Mouse (Mus musculus) limb, embryonic 14.5 days (tissue): ENCODE data around the gene Sardh. TPM values are rescaled to one million over a fixed set of nuclear protein-coding genes. Genes with fewer than 3 reads are reported as not detected.

Experiments
- ATAC-seq: fragments of 200-750 bp; cut with Nextera tagmentation; 2 replicates; pipeline ENCODE4 v1.8.0; 2017; ENCODE audit warnings: low read depth, moderate number of reproducible peaks, moderate TSS enrichment; ENCODE audit not compliant: low FRiP score
- DNase-seq: peaks from one replicate; pipeline ENCODE4 v3.0.0-alpha.2; 2015; ENCODE audit warnings: low spot score
- H3K27ac ChIP-seq: fragments of 300-500 bp; sonication (generic); replicated peaks from 2 replicates; pipeline ENCODE4 v1.5.1; 2014; ENCODE audit warnings: low read depth, mild to moderate bottlenecking, low read length, moderate library complexity, mixed read lengths
- H3K27me3 ChIP-seq: fragments of 300-500 bp; sonication (generic); 2 replicates; pipeline ENCODE4 v1.6.1; 2014; ENCODE audit warnings: low read length, mixed read lengths; ENCODE audit not compliant: control insufficient read depth, insufficient read depth
- H3K36me3 ChIP-seq: fragments of 300-500 bp; sonication (generic); 2 replicates; pipeline ENCODE4 v1.6.1; 2014; ENCODE audit warnings: mild to moderate bottlenecking, low read length, moderate library complexity, mixed read lengths; ENCODE audit not compliant: control insufficient read depth, insufficient read depth
- H3K4me1 ChIP-seq: fragments of 300-500 bp; sonication (generic); 2 replicates; pipeline ENCODE4 v1.6.1; 2014; ENCODE audit warnings: antibody characterized with exemption, low read length, mixed read lengths; ENCODE audit not compliant: control insufficient read depth, insufficient read depth
- H3K4me2 ChIP-seq: fragments of 300-500 bp; sonication (generic); replicated peaks from 2 replicates; pipeline ENCODE4 v1.6.1; 2014; ENCODE audit warnings: low read depth, mild to moderate bottlenecking, low read length, moderate library complexity; ENCODE audit not compliant: severe bottlenecking
- H3K4me3 ChIP-seq: fragments of 300-500 bp; sonication (generic); replicated peaks from 2 replicates; pipeline ENCODE4 v1.5.1; 2014; ENCODE audit warnings: low read length
- H3K9ac ChIP-seq: fragments of 300-500 bp; sonication (generic); 2 replicates; pipeline ENCODE4 v1.6.1; 2014; ENCODE audit warnings: mild to moderate bottlenecking, low read depth, low read length, moderate library complexity; ENCODE audit not compliant: severe bottlenecking
- H3K9me3 ChIP-seq: fragments of 300-500 bp; sonication (generic); 2 replicates; pipeline ENCODE4 v1.6.1; 2016; ENCODE audit warnings: low read length; ENCODE audit not compliant: control insufficient read depth
- POLR2A ChIP-seq: fragments of 200-500 bp; IDR thresholded peaks from 2 replicates; pipeline ENCODE4 v1.8.0; 2012; ENCODE audit warnings: inconsistent platforms, mild to moderate bottlenecking, moderate library complexity, borderline replicate concordance; ENCODE audit not compliant: insufficient read depth, insufficient read length; ENCODE audit errors: extremely low read depth
- WGBS: fragments of 180-500 bp; shearing (Covaris S2); extraction: QIAGEN DNeasy Blood & Tissue Kit; methylation state at CpG from one replicate; pipeline ENCODE4 v1.1.7; 2014; 5-methylcytosine and 5-hydroxymethylcytosine counted together
- polyA plus RNA-seq, 2 experiments: library from polyadenylated mRNA; depleted of rRNA in 1 of 2; stranded (reverse) in 1 of 2; unstranded in 1 of 2; fragments of >200 nt; fragmentation: Nextera tagmentation in 1 of 2; extraction: Ambion mirVana in 1 of 2; gene quantifications; 2 replicates each; pipeline versions ENCODE4 v1.2.1 to v1.2.3; 2012 to 2014

Sardh gene
- polyA plus RNA-seq, 2 experiments = 8.7 to 10.9 TPM

- ATAC-seq = no peak
- no peak for TF ChIP-seq POLR2A
- no peak for DNase-seq
- no peaks in the 10 kb centered on the region; the same call in 1 of the 2 replicates for H3K4me1 ChIP-seq
- 75% methylated on average over 2 of the region's 2 CpGs for WGBS
- no peaks in the 10 kb centered on the region for H3K27me3 ChIP-seq
- no peaks in the 10 kb centered on the region for H3K36me3 ChIP-seq
- no peak overlapping the region for H3K4me3 ChIP-seq
- H3K9ac ChIP-seq = no peak overlapping the region
- H3K9me3 ChIP-seq = no peaks in the 10 kb centered on the region
- H3K4me2 ChIP-seq = no peak overlapping the region
- no peak overlapping the region for H3K27ac ChIP-seq
Observed at GRCm38 (mm10) chr2:27174242-27174641, 73.9 kb downstream of the Sardh start.

GRCm38 (mm10) chr2:27166999-27167398 is 81.1 kb downstream of the Sardh start:
- Histone ChIP-seq H3K4me2 (no peak overlapping the region), H3K27me3 (no peaks in the 10 kb centered on the region), H3K9me3 (no peaks in the 10 kb centered on the region), H3K4me3 (no peak overlapping the region), H3K4me1 (peaks cover 9% of the 10 kb centered on the region), H3K36me3 (no peaks in the 10 kb centered on the region), H3K27ac (no peak overlapping the region), H3K9ac (peak overlapping the region; percentile 16; the same call in 1 of the 2 replicates)
- ATAC-seq (no peak), DNase-seq (no peak)
- 18% methylated on average over 2 of the region's 2 CpGs for WGBS
- TF ChIP-seq POLR2A = no peak

DNA sequence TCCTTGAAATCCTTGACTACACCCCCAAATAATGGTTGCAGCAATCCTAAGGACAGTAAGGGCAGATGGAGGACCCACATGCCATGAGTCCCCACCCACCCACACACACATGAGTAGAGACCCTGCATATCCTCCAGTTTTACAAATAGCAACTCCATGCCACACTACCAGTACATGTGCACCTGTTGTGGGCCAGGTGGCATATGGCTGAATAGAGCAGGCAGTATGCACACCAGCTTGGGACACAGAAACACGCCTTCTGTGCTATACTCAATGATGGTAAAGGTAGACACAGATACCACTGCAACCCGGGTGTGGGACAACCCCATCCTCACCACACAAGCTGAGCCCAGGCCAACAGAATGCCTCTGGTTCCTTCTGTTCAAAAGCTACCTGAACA is 82.1 kb downstream of the Sardh start:
- Histone ChIP-seq H3K9me3 (no peaks in the 10 kb centered on the region), H3K4me2 (no peak overlapping the region), H3K4me1 (peaks cover 9% of the 10 kb centered on the region), H3K27me3 (no peaks in the 10 kb centered on the region), H3K36me3 (no peaks in the 10 kb centered on the region), H3K9ac (no peak overlapping the region), H3K27ac (no peak overlapping the region), H3K4me3 (no peak overlapping the region)
- no peak for TF ChIP-seq POLR2A
- ATAC-seq (no peak), DNase-seq (no peak)
- 82% methylated on average over 2 of the region's 2 CpGs for WGBS

DNA sequence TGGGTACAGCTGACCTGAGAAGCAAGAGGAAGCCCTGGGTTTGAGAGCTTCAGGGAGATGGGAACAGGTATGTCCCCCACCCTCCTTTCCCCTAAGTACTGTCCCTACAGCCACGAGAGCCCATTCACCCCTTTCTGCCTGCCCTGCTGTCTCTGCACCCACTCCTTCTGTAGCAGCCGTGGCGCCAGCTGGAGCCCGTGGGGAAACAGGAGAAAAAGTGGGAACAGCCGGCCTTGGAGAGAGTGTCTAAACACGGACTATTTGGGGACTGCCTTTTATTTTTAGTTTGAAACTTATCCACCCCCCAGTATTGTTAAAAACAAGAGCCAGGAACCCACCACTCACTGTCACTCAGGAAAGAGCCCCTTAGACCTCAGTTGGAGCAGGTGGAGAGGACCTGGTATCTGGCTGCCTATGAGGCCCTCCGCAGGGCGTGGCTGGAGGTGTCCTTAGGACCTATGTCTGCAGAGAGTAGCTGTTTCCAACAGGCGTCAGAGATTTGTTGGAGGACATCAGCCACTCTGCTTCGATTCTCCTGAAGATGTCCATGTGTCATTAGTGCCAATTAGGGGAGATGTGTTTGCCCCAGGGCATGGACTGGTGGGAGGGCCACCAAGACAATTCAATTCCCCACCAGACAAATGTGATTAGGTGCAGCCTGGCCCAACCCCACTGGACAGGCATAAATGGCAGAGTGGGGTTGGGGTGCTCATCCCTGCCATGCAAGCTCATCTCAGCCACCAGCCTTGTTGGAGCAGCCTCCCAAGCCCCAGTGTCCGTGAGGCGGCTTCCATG is 83.1 kb downstream of the Sardh start, which contains the start of gene Dbh:
Dbh (plus strand) TSS at position 438 of the 795 bp plus-strand sequence.
- H3K27me3 ChIP-seq = no peaks in the 10 kb centered on the region
- no peak within 1 kb of the TSS for H3K4me3 ChIP-seq
- 80% methylated on average over 12 of the region's 12 CpGs for WGBS
- H3K27ac ChIP-seq = no peak within 1 kb of the TSS
- TF ChIP-seq POLR2A = no peak
- no peak within 1 kb of the TSS for H3K9ac ChIP-seq
- H3K9me3 ChIP-seq = no peaks in the 10 kb centered on the region
- ATAC-seq (no peak), DNase-seq (no peak)
- no peak within 1 kb of the TSS for H3K4me2 ChIP-seq
- no peaks in the 10 kb centered on the region for H3K36me3 ChIP-seq
- peaks cover 9% of the 10 kb centered on the region for H3K4me1 ChIP-seq

DNA sequence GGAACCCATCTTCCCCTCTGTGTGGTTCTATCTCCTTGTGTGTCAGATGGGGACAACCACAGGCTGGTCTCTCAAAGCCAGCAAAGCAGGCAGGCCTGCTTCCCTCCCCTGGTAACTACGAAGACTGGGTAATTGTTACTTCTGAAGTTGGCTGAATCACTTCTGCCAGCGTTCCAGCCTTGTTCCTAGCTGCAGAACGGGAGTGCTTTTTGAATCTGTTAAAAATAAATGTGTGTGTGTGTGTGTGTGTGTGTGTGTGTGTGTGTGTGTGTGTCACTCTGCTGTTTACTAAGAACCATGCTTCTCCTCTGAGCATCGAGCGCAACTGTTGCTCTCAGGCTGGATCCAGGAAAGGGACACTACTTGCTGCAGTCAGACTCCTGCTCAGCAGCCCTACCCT is 84.3 kb downstream of the Sardh start:
- Histone ChIP-seq H3K27ac (no peak overlapping the region), H3K4me2 (no peak overlapping the region), H3K4me3 (no peak overlapping the region), H3K27me3 (no peaks in the 10 kb centered on the region), H3K9me3 (no peaks in the 10 kb centered on the region), H3K9ac (no peak overlapping the region), H3K4me1 (peaks cover 9% of the 10 kb centered on the region), H3K36me3 (no peaks in the 10 kb centered on the region)
- DNase-seq = no peak
- no peak for TF ChIP-seq POLR2A
- 61% methylated on average over 5 of the region's 5 CpGs for WGBS
- ATAC-seq = no peak
